Mouse (Mus musculus) lung, postnatal 14 days (tissue): ENCODE measurements at regions not wholly inside any gene's neighbourhood (a gene's known extent, or its start where the extent isn't known, plus 50 kb on each side); places are given as distances from the start of the nearest gene placed in this dataset.
A peak's percentile ranks its signal among the peaks of the same experiment; 100 is the strongest.

Experiments
- DNase-seq: peaks from one replicate; pipeline ENCODE4 v3.0.0; 2021

DNA sequence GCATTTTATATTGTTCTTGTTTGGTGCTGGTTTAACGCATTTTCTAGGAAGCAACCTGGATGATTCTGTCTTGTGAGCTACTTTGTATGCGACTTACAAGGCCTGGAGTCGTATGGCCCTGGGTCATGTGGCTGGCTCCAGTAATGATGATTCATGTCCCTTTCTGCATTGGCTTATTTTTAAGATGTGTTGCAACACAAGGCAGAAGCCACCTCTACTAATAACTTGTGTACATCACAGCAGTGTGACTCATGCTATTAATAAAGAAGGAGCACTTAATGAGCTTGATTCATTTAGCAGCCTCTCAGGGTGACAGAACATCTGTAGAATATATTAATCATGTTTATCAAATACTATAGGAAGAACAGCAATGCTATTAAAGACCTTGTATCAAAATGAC lies 84.0 kb downstream of the Slc5a7 start:
- DNase-seq, result no peak

DNA sequence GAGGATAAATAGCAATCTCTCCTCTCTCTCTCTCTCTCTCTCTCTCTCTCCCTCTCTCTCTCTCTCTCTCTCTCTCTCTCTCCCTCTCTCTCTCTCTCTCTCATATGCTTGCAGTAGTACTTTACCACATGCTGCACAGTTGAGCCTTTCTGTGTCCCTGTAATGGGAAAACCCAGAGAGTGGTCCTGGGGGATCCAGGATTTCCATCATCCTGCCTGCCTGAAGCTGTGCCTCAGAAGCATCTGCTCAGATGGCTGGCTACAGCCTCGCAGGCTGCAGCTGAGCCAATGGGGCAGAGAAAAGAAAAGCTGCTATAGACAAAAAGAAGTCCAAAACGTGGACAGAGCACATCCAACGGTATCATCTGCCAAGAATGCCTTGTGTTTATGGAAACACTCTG lies 97.1 kb downstream of the Slc5a7 start:
- DNase-seq, result no peak

DNA sequence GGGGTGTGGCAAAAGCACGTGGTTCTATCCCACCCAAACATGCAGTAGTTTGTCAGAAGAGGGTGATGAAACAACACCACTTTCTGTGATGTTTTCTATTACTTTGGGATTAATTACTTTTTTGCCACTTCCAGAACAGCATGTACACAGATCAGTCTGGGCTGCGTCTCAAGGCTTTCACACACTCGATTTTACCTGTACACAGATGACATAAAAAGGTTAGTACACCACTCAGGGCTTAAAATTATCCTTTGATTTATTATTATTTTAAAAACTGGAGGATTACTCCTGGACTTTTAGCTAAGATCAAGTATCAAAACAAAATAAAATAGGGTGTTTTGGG lies 106.6 kb downstream of the Slc5a7 start:
- DNase-seq, result no peak

DNA sequence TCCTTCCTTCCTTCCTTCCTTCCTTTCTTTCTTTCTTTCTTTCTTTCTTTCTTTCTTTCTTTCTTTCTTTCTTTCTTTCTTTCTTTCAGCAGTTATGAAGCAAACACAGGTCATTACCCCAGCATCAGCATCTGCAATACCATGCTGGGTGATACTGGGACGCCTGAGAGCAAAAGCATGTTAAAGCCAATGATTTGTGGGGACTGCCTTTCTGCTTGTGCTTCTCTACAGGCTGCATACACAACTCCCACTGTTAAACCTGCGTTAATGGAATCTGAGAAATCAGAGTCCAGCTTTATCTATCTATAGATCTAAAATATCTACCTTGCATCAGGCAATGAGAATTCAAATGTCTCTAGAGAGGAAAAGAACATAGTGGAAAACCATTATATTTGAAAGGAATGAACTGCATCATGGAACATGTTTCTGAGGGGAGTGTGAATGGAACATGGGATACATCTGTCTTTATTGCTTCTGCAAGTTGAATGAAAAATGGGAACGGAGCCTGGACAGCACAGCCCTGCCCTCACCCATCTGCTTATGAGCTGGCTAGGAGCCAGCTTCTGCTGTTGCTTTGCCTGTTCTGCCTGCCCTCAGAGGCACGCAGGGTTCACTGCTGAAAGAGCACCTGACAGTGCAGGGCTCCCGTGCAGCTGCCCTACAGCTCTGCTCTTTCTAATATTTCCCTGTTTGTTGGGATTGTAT lies 107.2 kb downstream of the Slc5a7 start:
- DNase-seq, result no peak

DNA sequence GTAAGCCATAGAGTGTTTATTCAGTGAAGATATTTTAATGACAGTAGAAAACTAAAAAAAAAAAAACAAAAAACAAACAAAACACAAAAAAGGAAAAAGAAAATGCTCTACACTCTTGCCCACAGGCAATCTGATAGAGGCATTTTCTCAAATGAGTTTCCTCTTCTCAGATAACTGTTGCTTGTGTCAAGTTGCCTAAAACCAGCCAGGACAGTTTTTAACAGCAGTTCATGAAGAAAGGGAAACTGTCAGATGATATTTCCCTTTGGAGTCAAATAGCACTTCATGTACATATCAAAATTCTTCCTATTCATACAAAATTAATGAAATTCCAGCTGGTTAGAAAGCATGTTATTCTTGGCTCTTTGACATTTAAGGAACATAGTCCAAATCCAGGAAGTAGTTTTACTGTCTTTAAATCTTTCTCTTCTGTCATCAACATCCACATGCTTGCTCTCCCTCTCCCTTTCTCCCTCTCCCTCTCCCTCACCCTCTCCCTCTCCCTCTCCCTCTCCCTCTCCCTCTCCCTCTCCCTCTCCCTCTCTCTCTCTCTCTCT lies 109.8 kb downstream of the Slc5a7 start:
- no peak for DNase-seq

DNA sequence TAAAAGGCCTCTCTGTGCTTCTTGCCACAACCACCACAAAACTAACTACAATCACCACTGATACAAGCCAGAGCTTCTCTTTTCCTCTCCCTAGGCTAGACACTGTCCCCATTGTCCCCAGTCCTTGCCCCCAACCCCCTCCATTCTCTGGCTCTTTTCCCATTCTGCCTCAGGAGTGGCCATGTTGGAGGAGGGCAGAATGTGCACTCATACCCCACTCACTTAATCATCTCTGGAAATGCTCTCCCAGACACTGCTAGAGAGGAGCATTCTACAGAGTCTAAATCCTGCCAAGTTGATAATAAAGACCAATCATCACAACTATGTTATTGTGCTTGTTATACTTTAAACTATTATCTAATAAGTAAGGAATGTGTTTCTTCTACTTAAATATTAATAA lies 116.8 kb downstream of the Slc5a7 start:
- no peak for DNase-seq

DNA sequence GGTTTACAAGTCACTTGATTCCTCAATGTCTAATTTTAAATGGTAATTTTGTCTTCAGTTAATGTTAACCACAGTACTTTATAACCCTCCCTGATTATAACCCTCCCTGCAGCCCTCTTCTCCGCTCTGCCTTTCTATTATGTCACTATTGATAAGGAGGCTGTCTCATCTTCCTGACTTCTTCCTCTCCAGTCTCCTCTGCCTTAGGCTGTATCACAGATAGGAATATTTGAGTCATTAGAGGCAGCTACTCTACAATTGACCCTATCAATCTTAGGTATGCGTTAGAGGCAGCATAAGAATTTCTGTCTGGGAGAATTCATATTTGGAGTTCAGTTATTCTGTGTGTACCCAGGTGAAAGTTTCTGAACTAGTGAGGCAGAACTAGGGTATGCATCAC lies 118.3 kb downstream of the Slc5a7 start:
- DNase-seq, result no peak

DNA sequence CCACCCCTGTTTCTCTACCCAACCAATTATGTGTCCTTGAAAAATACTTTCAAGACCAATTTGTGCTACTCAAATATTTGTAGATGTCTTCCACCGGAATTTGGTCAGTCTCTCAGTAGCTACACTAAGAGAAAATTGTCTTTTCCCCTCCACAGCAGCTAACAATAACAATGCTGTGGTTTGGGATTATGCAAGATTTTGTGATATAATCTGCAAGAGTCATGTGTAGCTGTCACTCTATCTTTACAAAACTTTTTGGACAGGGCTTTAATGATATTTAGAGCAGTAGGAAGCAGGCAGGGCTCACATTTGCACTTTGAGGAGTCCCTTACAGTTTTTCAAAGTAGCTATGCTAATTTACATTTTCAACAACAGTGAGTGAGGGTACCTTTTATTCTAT lies 128.1 kb downstream of the Slc5a7 start:
- DNase-seq, result no peak

DNA sequence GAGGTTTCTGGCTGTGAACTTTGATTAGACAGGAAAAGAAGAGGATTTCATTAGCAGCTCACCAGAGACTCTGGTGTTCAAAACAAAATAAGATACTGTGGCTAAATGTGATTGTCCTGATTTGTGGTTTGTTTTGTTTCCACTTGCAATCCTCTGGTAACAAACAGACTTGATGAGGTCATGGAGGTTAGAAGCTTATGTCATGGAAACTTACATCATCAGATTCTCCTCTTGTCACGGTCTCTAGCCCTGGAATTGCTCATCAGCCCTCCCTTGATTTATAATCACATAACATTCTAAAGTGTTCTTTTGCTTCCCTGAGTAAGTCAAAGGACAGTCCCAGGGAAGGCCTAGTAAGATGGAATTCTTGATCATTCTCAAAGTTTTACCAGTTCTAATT lies 130.8 kb downstream of the Slc5a7 start:
- DNase-seq, result no peak

DNA sequence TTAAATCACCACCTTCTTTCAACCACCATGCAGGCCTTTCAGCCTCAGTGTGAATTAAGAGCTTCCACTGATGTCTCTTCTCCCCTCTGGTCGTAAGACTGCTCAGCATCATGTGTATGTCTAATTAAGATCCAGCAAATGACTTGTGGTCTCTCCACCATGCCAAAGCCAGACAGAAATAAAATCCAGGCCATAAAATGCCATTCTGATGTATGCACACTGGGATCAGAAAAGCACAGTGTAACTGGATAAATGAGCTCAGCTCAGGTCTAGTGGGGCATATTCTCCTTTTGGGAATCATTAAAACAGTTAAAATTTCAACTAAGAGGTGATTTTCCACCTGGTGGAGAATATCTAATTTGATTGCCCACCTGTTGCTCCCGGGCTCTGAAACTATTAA lies 136.5 kb downstream of the Slc5a7 start:
- DNase-seq, result no peak

DNA sequence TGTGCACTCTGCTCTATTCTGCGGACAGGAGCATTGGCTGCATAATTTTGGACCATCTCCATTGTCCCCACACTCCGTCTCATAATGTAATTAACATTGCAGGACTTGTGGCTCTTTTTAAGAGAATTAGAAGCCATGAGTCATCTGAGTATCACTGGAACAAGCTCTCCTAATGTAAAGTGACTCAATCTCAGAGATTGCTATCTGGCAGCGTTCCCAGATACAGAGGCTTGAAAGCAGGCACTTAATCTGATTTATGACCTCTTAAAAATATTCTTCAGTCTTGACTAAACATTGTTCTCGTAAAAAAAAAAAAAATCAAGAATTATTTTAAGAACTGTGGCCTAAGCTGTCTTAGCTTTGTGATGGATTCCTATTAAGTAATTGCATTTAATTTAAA lies 140.1 kb downstream of the Slc5a7 start:
- peak; percentile 4 for DNase-seq

DNA sequence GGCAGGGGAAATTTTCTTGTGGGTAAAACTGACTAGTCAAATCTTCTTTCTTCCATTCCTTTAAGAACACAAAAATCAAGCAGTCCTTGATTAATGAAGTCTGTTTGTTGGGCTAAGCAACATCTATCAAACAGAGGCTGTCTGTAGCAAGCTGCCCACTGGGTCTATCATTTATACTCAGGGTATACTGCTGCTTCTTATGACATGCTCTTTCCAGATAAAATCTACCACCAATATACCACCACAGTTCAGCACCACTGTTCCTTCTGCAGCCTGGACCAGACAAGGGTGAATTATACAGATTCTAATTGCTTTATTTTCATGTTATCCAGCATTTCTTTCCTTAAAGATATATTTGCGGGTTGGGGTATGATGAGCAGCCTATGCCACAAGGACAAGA lies 140.5 kb downstream of the Slc5a7 start:
- no peak for DNase-seq

DNA sequence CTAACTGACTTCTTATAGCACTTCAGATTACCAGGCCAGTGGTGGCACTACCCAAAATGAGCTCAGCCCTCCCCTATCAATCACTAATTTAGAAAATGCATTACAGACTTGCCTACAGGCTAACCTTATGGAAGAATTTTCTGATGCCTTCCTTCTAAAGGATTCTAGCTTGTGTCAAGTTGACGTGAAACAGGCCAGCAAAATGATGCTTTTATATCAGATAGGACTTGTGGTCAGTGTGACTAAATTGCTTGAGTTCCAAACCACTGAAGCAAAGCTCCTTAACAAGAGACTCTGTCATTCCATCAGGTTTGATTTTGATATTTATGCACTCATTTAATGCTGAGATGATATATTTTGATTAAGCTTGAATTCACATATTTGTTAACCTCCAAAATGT lies 143.0 kb downstream of the Slc5a7 start:
- no peak for DNase-seq

DNA sequence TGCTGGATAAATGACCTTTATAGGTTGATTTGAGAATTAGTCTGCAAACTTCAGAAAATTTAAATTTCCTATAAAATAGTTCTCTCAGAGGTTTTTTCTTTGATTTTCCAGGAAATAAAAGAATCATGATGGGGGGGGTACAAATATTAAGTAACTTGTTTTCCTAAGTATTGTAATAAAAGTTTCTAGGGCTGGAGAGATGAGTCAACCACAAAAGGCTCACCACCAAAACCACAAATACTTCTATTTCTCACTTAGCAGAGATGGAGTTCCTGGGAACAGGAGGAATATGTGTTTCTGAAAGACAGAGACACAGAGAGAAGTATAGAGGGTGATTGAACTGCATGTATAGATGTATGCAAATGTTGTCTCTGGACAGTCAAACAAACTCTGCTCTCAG lies 144.3 kb downstream of the Slc5a7 start:
- no peak for DNase-seq
